Mouse (Mus musculus) adrenal gland, adult 18-20 months (tissue): ENCODE measurements around the gene Sh3glb1. TPM values are rescaled to one million over a fixed set of nuclear protein-coding genes. Genes with fewer than 3 reads are reported as not detected.
"Not testable (repeated sequence)": the region's sequence is repeated elsewhere in the genome, so short reads cannot be mapped to it uniquely, and the experiment has no call there.

Source experiments
- DNase-seq, 2 experiments: peaks; one replicate each; pipeline ENCODE4 v3.0.0; 2021 to 2022; ENCODE audit warnings: low spot score in 2 of 2
- long read RNA-seq, 2 experiments: library from polyadenylated mRNA; stranded (forward); transcript quantifications; one replicate each; pipeline ENCODE4 v2.0.0; 2021
- total RNA-seq, 2 experiments: library from RNA; stranded (reverse); gene quantifications; 1 replicate in 1 of 2; 2 replicates in 1 of 2; pipeline ENCODE4 v1.2.3; 2021

Sh3glb1 gene
- total RNA-seq = 100 to 1,000 TPM; 162 to 278 TPM
- long read RNA-seq, experiment 1, transcript Sh3glb1-201 (9 exons, 3,961 nt) = major isoform, 102 of 132 reads
- long read RNA-seq, experiment 1, transcript Sh3glb1-204 (10 exons, 2,584 nt) = minor isoform, 20 of 132 reads
- long read RNA-seq, experiment 1, partial matches to known transcripts = 1 of 132 reads
- long read RNA-seq, experiment 1, other reads (novel, unspliced or antisense) = 9 of 132 reads
- long read RNA-seq, experiment 2, transcript Sh3glb1-201 (9 exons, 3,961 nt) = major isoform, 127 of 183 reads
- long read RNA-seq, experiment 2, transcript Sh3glb1-204 (10 exons, 2,584 nt) = minor isoform, 28 of 183 reads
- long read RNA-seq, experiment 2, partial matches to known transcripts = 8 of 183 reads
- long read RNA-seq, experiment 2, other reads (novel, unspliced or antisense) = 20 of 183 reads

- DNase-seq = peak; percentile 100
Measured at GRCm38 (mm10) chr3:144719901-144720747, at the start of gene Sh3glb1. Gene Sh3glb1, minus strand, starts transcription at chr3:144720335.

DNA sequence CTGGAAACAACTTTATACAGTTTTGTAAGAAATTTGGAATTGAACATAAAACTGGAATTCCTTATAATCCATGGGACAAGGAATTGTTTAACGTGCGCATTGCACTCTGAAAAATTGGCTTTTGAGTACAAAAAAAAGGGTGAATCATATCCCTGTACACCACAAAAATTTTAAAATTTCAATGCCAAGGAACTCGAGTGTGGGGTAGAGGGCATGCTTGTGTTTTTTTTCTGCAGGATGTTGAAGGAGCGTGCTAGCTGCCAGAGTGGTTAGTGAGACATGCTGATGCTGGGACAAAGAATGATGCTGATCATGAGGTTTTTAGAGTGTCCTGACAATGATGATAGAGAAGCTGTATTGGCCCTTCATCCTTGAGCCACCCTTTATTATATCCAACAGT is 45.0 kb upstream of the Sh3glb1 start:
- DNase-seq = no peak

- no peak for DNase-seq
Measured at GRCm38 (mm10) chr3:144761454-144761853, 41.3 kb upstream of the Sh3glb1 start.

GRCm38 (mm10) chr3:144760592-144761309 is 40.6 kb upstream of the Sh3glb1 start, which contains the start of gene Clca3a1:
Gene Clca3a1, minus strand, starts transcription at chr3:144760977.
- no peak for DNase-seq

DNA sequence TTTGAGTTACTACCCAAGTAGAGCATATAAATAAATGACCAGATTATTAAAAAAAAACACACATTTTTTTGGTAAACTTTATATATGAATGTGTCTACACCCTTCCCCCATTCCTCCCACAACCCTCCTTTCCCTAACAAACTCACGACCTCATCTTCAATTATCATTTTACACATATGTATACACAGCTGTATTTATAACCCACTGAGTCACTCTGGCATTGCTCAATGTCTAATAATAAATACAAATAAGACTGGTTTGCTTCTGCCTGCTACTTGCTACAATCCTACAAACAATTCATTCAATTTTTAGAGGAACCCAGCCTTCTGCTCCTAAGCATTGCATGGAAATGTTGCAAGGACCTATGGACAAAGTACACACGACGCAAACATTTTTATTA is 39.6 kb upstream of the Sh3glb1 start:
- no peak for DNase-seq

GRCm38 (mm10) chr3:144756103-144756502 is 36.0 kb upstream of the Sh3glb1 start:
- not testable (repeated sequence) for DNase-seq

DNA sequence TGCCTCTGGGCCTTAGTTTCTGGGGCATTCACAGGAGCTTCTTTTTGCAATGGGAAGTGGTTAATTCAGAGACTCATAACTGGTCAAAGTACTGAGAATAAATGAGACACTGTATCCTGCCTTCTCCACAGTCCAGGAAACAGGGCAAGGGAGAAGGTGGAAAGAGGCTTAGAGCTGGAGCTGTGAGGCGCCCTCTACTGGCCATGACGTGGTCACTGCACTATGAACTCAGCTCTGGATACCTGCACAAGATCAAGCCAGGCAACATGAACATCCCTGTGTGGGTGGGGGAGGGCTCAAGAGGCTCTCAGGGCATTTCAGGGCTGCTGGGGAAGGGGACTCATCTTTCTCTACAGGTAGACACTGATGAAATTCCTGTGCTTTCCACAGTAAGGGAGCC is 33.0 kb upstream of the Sh3glb1 start:
- peak; percentile 24 to 30 for DNase-seq

DNA sequence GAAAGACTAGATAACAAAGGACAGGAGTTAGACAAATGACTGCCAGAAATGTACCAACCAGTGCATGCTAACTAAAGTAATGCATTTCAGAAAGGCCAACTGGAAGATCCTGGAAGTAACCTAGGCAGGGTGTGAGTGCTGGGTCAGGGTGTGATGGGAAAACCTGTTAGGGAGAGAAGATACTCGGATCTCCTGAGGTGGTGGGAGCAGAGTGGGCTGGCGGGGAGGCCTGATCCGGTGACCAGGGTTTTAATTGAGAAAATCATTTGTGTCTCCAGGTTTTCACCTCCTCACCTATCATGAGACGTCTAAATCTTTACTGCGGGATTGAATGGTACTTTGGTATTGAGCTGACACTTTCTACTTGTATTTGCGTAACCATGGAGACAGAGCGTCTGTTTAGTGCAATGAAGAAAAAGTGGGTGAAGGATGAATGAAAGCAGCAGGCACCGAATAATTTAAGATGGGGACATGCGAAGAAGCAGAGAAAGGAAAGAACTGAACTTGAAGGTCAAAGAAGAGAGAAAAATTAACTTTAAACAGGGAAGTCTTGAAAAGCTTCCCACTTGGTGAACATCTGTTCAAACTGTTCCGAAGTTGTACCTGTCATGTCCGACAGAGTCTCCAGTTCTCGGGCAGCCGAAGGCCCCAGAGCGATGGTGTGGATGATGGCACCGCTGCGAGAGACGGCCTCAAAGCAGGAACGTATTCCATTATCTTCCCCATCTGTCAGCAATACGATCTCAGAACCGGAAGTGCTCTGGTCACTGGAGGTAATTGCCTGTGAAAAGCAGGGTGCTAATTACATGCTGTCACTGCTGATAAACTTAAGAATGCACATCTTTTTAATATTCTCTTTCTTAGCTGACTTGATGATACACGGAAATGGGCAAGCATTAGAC is 29.2 kb upstream of the Sh3glb1 start:
- not testable (repeated sequence) for DNase-seq

DNA sequence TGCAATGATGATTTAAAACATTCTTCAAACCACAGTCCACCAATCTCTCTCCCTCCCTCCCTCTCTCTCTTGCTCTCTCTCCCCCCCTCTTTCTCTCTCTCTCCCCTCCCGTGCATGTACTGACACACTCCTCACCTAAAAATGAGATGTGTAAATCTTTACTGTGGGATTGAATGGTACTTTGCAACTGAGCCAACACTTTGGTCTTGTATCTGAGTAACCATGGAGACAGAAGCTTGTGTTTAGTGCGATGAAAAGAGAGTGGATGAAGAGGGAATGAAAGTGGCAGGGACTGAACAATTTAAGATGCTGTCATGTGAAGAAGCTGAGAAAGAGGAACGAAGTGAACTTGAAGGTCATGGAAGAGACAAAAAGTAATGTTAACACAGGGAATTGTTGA is 27.6 kb upstream of the Sh3glb1 start:
- not testable (repeated sequence) for DNase-seq

GRCm38 (mm10) chr3:144738396-144738795 is 18.3 kb upstream of the Sh3glb1 start:
- DNase-seq = not testable (repeated sequence)

DNA sequence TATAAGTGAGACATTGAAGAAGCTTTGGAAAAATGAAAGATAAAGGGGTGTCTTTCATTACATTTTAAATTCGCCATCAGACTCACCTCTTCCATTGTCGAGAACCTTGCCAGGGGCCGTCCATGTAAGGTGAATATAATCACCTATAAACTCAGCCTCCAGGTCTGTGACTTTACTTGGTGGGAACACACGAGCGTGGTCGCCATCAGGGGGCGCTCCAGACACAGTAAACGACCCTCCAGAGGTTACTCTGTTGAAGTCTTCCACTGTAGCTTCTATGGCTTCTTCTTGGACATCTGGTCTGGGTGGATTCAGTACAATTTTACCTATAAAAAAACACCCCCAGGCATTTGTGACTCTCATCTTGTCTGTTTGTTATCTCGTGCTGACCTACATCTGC is 16.7 kb upstream of the Sh3glb1 start:
- peak in 1 of 2 experiments; percentile 45 for DNase-seq

DNA sequence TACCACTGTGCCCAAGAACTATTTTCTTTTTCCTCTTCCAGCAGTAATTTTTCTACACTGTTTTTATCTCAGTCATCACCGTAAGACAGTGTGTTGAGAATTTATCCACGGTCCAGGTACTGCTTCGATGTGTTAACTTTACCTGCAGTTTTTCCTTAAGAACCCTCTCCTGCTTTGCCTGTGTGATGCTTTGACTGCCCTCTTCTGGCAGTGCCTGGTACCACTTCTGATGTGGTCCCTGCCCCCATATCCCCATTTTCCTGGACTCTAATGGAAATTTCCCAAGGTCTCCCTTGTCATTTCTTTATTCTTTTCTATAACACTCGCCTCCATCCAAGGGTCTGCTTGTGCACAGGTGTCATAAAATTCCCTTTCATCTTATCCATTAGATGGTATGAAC is 3.3 kb upstream of the Sh3glb1 start:
- peak; percentile 56 for DNase-seq

DNA sequence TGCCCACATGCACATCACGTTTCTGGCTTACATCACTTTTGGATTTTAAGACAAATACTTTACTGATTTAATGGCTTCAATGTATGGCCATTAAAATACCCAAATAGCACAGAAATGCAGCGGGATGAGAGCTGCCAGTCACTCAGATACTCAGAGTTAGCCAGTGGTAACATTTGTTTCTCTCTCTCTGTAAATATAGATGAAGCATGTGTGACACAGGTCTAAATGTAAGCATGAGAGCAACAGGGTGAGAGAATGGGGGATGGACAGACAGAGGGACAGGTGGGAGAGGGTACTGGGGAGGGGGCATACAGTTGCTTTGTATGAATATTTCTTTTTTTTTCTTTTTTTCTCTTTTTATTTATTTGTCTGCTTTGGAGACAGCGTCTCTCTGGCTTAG is 2.4 kb upstream of the Sh3glb1 start:
- not testable (repeated sequence) for DNase-seq

DNA sequence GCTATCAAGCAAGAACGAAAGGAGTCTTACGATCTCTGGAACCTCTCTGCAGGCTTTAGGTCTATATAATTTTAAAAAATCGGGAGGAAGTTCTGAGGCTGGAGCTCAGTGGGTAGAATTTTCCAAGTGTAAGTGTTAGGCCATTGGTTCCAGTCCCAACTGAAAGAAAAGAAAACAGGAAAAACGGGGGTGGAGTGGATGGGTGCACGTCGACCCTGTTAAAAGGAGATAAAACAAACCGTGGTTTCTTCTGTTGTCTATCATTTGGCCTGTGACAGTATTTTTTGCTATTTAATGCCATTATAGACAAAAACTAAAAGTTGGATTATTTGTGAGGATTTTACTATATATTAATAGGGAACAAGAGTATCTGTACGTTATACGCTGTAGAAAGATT is 1.7 kb upstream of the Sh3glb1 start:
- DNase-seq = no peak

GRCm38 (mm10) chr3:144721077-144721859 is 1.1 kb upstream of the Sh3glb1 start:
- no peak for DNase-seq

GRCm38 (mm10) chr3:144719088-144719900 is 841 bp downstream of the Sh3glb1 start:
- DNase-seq = peak; percentile 66 to 67

GRCm38 (mm10) chr3:144718706-144719087 is 1.4 kb downstream of the Sh3glb1 start:
- DNase-seq = no peak

DNA sequence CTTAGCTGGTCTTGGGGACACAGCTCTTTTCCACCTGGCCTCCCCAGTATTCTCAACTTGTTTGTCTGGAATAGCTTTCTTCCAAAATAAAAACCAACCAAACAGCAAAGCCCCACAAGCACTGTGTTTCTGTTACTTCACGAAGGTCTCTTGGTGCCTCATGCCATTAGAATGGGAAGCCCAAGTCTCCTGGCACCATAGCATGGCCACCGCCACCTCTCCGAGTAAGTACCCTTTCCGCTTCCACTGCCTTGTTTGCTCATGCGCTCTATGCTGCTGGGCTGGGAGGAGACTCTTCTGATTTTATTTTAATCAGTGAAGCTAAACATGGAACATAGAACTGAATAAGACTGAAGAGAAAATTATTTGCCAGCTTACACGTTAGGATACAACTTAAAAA is 2.3 kb downstream of the Sh3glb1 start:
- DNase-seq = no peak

DNA sequence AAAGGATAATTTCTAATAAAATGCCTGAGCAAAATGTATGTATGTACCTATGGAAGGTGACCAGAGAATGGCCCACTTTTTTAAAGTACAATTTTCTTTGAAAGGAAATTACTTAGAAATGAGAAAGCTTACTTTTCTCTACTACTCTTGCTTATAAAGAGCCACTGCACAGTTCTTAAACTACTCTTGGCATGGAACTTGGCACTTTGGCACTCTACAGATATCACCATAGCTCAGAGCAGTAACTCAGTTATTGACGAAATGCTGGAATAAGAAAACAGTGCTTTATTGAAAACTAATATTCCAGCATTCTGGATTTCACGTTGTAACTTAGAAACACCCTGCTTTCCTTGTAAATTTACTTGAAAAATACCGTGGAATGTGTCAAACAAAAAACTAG is 3.0 kb downstream of the Sh3glb1 start:
- DNase-seq = no peak
